Mouse (Mus musculus): ENCODE measurements around the gene Ngb. TPM values are rescaled to one million over a fixed set of nuclear protein-coding genes. Genes with fewer than 3 reads are reported as not detected.

Gene Ngb
- polyA plus RNA-seq (2014; fragmentation: Nextera tagmentation; extraction: Ambion mirVana), result 0.14 and 0.43 TPM in 2 replicates

- Histone ChIP-seq H3K9ac (ENCODE audit: low read depth, low read length) (0 out of 2 replicates have a peak within 1 kb of the TSS, but pooled peaks have one; percentile 28), H3K27me3 (ENCODE audit: control insufficient read depth, insufficient read depth, low read length) (peaks cover 23% of the 10 kb centered on the region), H3K27ac (ENCODE audit: low read depth, low read length) (no peak within 1 kb of the TSS), H3K4me1 (ENCODE audit: control insufficient read depth, insufficient read depth, low read length) (peaks cover 10% of the 10 kb centered on the region; the same call in 1 of the 2 replicates), H3K36me3 (ENCODE audit: control insufficient read depth, insufficient read depth, low read length) (no peaks in the 10 kb centered on the region), H3K9me3 (ENCODE audit: control insufficient read depth, low read length) (no peaks in the 10 kb centered on the region), H3K4me3 (ENCODE audit: low read length) (peak within 1 kb of the TSS; percentile 33), H3K4me2 (replicated peaks; ENCODE audit: low read depth, low read length) (peak within 1 kb of the TSS; percentile 55)
- ATAC-seq (ENCODE audit: low FRiP score, low TSS enrichment), result peak; percentile 61
- 2% methylated on average over 32 of the region's 32 CpGs for WGBS
These were observed at the start of gene Ngb for GRCm38 (mm10) chr12:87102165-87102631. TSS of gene Ngb (minus strand) at chr12:87102539.

- Histone ChIP-seq H3K4me1 (ENCODE audit: control insufficient read depth, insufficient read depth, low read length) (peaks cover 7% of the 10 kb centered on the region; the same call in 1 of the 2 replicates), H3K4me2 (replicated peaks; ENCODE audit: low read depth, low read length) (no peak overlapping the region), H3K36me3 (ENCODE audit: control insufficient read depth, insufficient read depth, low read length) (no peaks in the 10 kb centered on the region), H3K27me3 (ENCODE audit: control insufficient read depth, insufficient read depth, low read length) (no peaks in the 10 kb centered on the region), H3K4me3 (ENCODE audit: low read length) (no peak overlapping the region), H3K9ac (ENCODE audit: low read depth, low read length) (no peak overlapping the region), H3K9me3 (ENCODE audit: control insufficient read depth, low read length) (peaks cover 8% of the 10 kb centered on the region), H3K27ac (ENCODE audit: low read depth, low read length) (no peak overlapping the region)
- WGBS, result over 99% methylated on average over 5 of the region's 5 CpGs
- ATAC-seq (ENCODE audit: low FRiP score, low TSS enrichment), result no peak
These were observed 47.1 kb upstream of the Ngb start for GRCm38 (mm10) chr12:87149471-87149870.

GRCm38 (mm10) chr12:87148136-87148535 is 45.8 kb upstream of the Ngb start:
- H3K4me1 ChIP-seq (ENCODE audit: control insufficient read depth, insufficient read depth, low read length), result peaks cover 7% of the 10 kb centered on the region; the same call in 1 of the 2 replicates
- no peak for ATAC-seq (ENCODE audit: low FRiP score, low TSS enrichment)
- peaks cover 8% of the 10 kb centered on the region for H3K9me3 ChIP-seq (ENCODE audit: control insufficient read depth, low read length)
- peak overlapping the region; percentile 94 for H3K4me3 ChIP-seq (ENCODE audit: low read length)
- H3K27ac ChIP-seq (ENCODE audit: low read depth, low read length), result peak overlapping the region; percentile 85
- peak overlapping the region; percentile 53 for H3K9ac ChIP-seq (ENCODE audit: low read depth, low read length)
- H3K4me2 ChIP-seq (replicated peaks; ENCODE audit: low read depth, low read length), result peak overlapping the region; percentile 56
- no peaks in the 10 kb centered on the region for H3K36me3 ChIP-seq (ENCODE audit: control insufficient read depth, insufficient read depth, low read length)
- no peaks in the 10 kb centered on the region for H3K27me3 ChIP-seq (ENCODE audit: control insufficient read depth, insufficient read depth, low read length)
- WGBS, result 20% methylated on average over 15 of the region's 15 CpGs

GRCm38 (mm10) chr12:87147395-87148089 is 45.2 kb upstream of the Ngb start, which contains the start of gene Pomt2:
TSS of gene Pomt2 (minus strand) at chr12:87147968.
- ATAC-seq (ENCODE audit: low FRiP score, low TSS enrichment), result peak; percentile 97
- peak within 1 kb of the TSS; percentile 53 for H3K9ac ChIP-seq (ENCODE audit: low read depth, low read length)
- no peaks in the 10 kb centered on the region for H3K36me3 ChIP-seq (ENCODE audit: control insufficient read depth, insufficient read depth, low read length)
- H3K27ac ChIP-seq (ENCODE audit: low read depth, low read length), result peak within 1 kb of the TSS; percentile 85
- no peaks in the 10 kb centered on the region for H3K27me3 ChIP-seq (ENCODE audit: control insufficient read depth, insufficient read depth, low read length)
- H3K9me3 ChIP-seq (ENCODE audit: control insufficient read depth, low read length), result peaks cover 8% of the 10 kb centered on the region
- WGBS, result under 1% methylated on average over 61 of the region's 61 CpGs
- peak within 1 kb of the TSS; percentile 94 for H3K4me3 ChIP-seq (ENCODE audit: low read length)
- H3K4me1 ChIP-seq (ENCODE audit: control insufficient read depth, insufficient read depth, low read length), result peaks cover 7% of the 10 kb centered on the region; the same call in 1 of the 2 replicates
- H3K4me2 ChIP-seq (replicated peaks; ENCODE audit: low read depth, low read length), result peak within 1 kb of the TSS; percentile 56

- Histone ChIP-seq H3K4me1 (ENCODE audit: control insufficient read depth, insufficient read depth, low read length) (peaks cover 7% of the 10 kb centered on the region; the same call in 1 of the 2 replicates), H3K27me3 (ENCODE audit: control insufficient read depth, insufficient read depth, low read length) (no peaks in the 10 kb centered on the region), H3K4me2 (replicated peaks; ENCODE audit: low read depth, low read length) (peak within 1 kb of the TSS; percentile 56), H3K4me3 (ENCODE audit: low read length) (peak within 1 kb of the TSS; percentile 94), H3K9ac (ENCODE audit: low read depth, low read length) (peak within 1 kb of the TSS; percentile 53), H3K27ac (ENCODE audit: low read depth, low read length) (peak within 1 kb of the TSS; percentile 85), H3K36me3 (ENCODE audit: control insufficient read depth, insufficient read depth, low read length) (no peaks in the 10 kb centered on the region), H3K9me3 (ENCODE audit: control insufficient read depth, low read length) (peaks cover 8% of the 10 kb centered on the region)
- under 1% methylated on average over 27 of the region's 27 CpGs for WGBS
- peak; percentile 88 for ATAC-seq (ENCODE audit: low FRiP score, low TSS enrichment)
These were observed 44.6 kb upstream of the Ngb start, which contains the start of gene Gstz1 for GRCm38 (mm10) chr12:87146966-87147365. TSS of gene Gstz1 (plus strand) at chr12:87147165.

- Histone ChIP-seq H3K4me3 (ENCODE audit: low read length) (no peak overlapping the region), H3K27ac (ENCODE audit: low read depth, low read length) (no peak overlapping the region), H3K4me2 (replicated peaks; ENCODE audit: low read depth, low read length) (no peak overlapping the region), H3K9ac (ENCODE audit: low read depth, low read length) (no peak overlapping the region), H3K4me1 (ENCODE audit: control insufficient read depth, insufficient read depth, low read length) (0 out of 2 replicates have a peak, but pooled peaks cover 11% of the 10 kb centered on the region), H3K27me3 (ENCODE audit: control insufficient read depth, insufficient read depth, low read length) (no peaks in the 10 kb centered on the region), H3K9me3 (ENCODE audit: control insufficient read depth, low read length) (no peaks in the 10 kb centered on the region), H3K36me3 (ENCODE audit: control insufficient read depth, insufficient read depth, low read length) (0 out of 2 replicates have a peak, but pooled peaks cover 7% of the 10 kb centered on the region)
- ATAC-seq (ENCODE audit: low FRiP score, low TSS enrichment), result no peak
- 85% methylated on average over 2 of the region's 2 CpGs for WGBS
These were observed 39.8 kb upstream of the Ngb start for GRCm38 (mm10) chr12:87142156-87142555.

- Histone ChIP-seq H3K9me3 (ENCODE audit: control insufficient read depth, low read length) (no peaks in the 10 kb centered on the region), H3K4me2 (replicated peaks; ENCODE audit: low read depth, low read length) (no peak overlapping the region), H3K36me3 (ENCODE audit: control insufficient read depth, insufficient read depth, low read length) (peaks cover 10% of the 10 kb centered on the region; the same call in 1 of the 2 replicates), H3K9ac (ENCODE audit: low read depth, low read length) (no peak overlapping the region), H3K27me3 (ENCODE audit: control insufficient read depth, insufficient read depth, low read length) (no peaks in the 10 kb centered on the region), H3K4me1 (ENCODE audit: control insufficient read depth, insufficient read depth, low read length) (0 out of 2 replicates have a peak, but pooled peaks cover 4% of the 10 kb centered on the region), H3K4me3 (ENCODE audit: low read length) (no peak overlapping the region), H3K27ac (ENCODE audit: low read depth, low read length) (no peak overlapping the region)
- ATAC-seq (ENCODE audit: low FRiP score, low TSS enrichment), result no peak
- 80% methylated on average over 2 of the region's 2 CpGs for WGBS
These were observed 36.4 kb upstream of the Ngb start for GRCm38 (mm10) chr12:87138768-87139167.

GRCm38 (mm10) chr12:87138342-87138701 is 36.0 kb upstream of the Ngb start:
- H3K27ac ChIP-seq (ENCODE audit: low read depth, low read length), result no peak overlapping the region
- peaks cover 10% of the 10 kb centered on the region; the same call in 1 of the 2 replicates for H3K36me3 ChIP-seq (ENCODE audit: control insufficient read depth, insufficient read depth, low read length)
- 0 out of 2 replicates have a peak, but pooled peaks cover 4% of the 10 kb centered on the region for H3K4me1 ChIP-seq (ENCODE audit: control insufficient read depth, insufficient read depth, low read length)
- no peaks in the 10 kb centered on the region for H3K9me3 ChIP-seq (ENCODE audit: control insufficient read depth, low read length)
- 97% methylated on average over 2 of the region's 2 CpGs for WGBS
- ATAC-seq (ENCODE audit: low FRiP score, low TSS enrichment), result no peak
- H3K27me3 ChIP-seq (ENCODE audit: control insufficient read depth, insufficient read depth, low read length), result no peaks in the 10 kb centered on the region
- H3K9ac ChIP-seq (ENCODE audit: low read depth, low read length), result no peak overlapping the region
- no peak overlapping the region for H3K4me3 ChIP-seq (ENCODE audit: low read length)
- no peak overlapping the region for H3K4me2 ChIP-seq (replicated peaks; ENCODE audit: low read depth, low read length)
